Mouse (Mus musculus) ES-E14 (cell line): ENCODE measurements around the gene Slc26a1. TPM values are rescaled to one million over a fixed set of nuclear protein-coding genes. Genes with fewer than 3 reads are reported as not detected.

ENCODE experiments used
- DNase-seq: peaks from one replicate; pipeline ENCODE4 v3.0.0-alpha.2; 2013; ENCODE audit warnings: low read depth, low spot score
- H3K27ac ChIP-seq: 2 replicates; pipeline ENCODE4 v1.5.1; 2012; ENCODE audit warnings: low read depth, mild to moderate bottlenecking, low read length, moderate library complexity, mixed read lengths; ENCODE audit not compliant: poor library complexity, insufficient read depth, severe bottlenecking
- H3K36me3 ChIP-seq: 2 replicates; pipeline ENCODE4 v1.6.1; 2012; ENCODE audit warnings: mild to moderate bottlenecking, low read length, moderate library complexity, mixed read lengths; ENCODE audit not compliant: control insufficient read depth, poor library complexity, insufficient read depth, severe bottlenecking
- H3K4me1 ChIP-seq, 2 experiments: fragments of 150-350 bp in 1 of 2; sonication (generic) in 1 of 2; 2 replicates each; pipeline ENCODE4 v1.6.1; 2012; ENCODE audit warnings: low read length in 2 of 2, mild to moderate bottlenecking in 1 of 2, mixed read lengths in 1 of 2; ENCODE audit not compliant: control insufficient read depth in 2 of 2, insufficient read depth in 2 of 2, poor library complexity in 1 of 2
- H3K4me3 ChIP-seq, 2 experiments: fragments of 150-350 bp in 1 of 2; sonication (generic) in 1 of 2; 2 replicates each; pipeline ENCODE4 v1.5.1; 2012; ENCODE audit warnings: low read length in 2 of 2, low read depth in 1 of 2, mild to moderate bottlenecking in 1 of 2, mixed read lengths in 1 of 2; ENCODE audit not compliant: insufficient read depth in 1 of 2, poor library complexity in 1 of 2, severe bottlenecking in 1 of 2
- H3K9ac ChIP-seq: 2 replicates; pipeline ENCODE4 v1.6.1; 2012; ENCODE audit warnings: low read depth, mild to moderate bottlenecking, low read length, mixed read lengths; ENCODE audit not compliant: poor library complexity, insufficient read depth, severe bottlenecking
- H3K9me3 ChIP-seq: fragments of 150-350 bp; sonication (generic); 2 replicates; pipeline ENCODE4 v1.6.1; 2012; ENCODE audit warnings: low read depth, mild to moderate bottlenecking, low read length; ENCODE audit not compliant: control insufficient read depth, insufficient read depth
- CHD2 ChIP-seq: IDR thresholded peaks from 2 replicates; pipeline ENCODE4 v1.6.1; 2014; ENCODE audit warnings: mild to moderate bottlenecking, low read depth, low read length, inconsistent platforms
- HCFC1 ChIP-seq: IDR thresholded peaks from 2 replicates; pipeline ENCODE4 v1.6.1; 2012; ENCODE audit warnings: low read length, inconsistent platforms, borderline replicate concordance; ENCODE audit not compliant: insufficient read depth
- MAFK ChIP-seq: IDR thresholded peaks from 2 replicates; pipeline ENCODE4 v1.6.1; 2014; ENCODE audit warnings: mild to moderate bottlenecking, low read depth, low read length, inconsistent platforms; ENCODE audit not compliant: insufficient read depth
- ZC3H11A ChIP-seq: IDR thresholded peaks from 2 replicates; pipeline ENCODE4 v1.6.1; 2012; ENCODE audit warnings: low read depth, mild to moderate bottlenecking, inconsistent platforms, low read length, borderline replicate concordance
- ZNF384 ChIP-seq: IDR thresholded peaks from 2 replicates; pipeline ENCODE4 v1.6.1; 2012; ENCODE audit warnings: low read depth, low read length, inconsistent platforms
- in situ Hi-C, 2 experiments: fragments of 600-800 bp; cut with MboI; formaldehyde crosslinking; loops; one replicate each; pipeline ENCODE4 v1.15.1; 2025; ENCODE audit warnings: low sequenced_read_pairs in 2 of 2, inconsistent platforms in 1 of 2; ENCODE audit not compliant: unreplicated experiment in 2 of 2
- total RNA-seq: library from RNA; depleted of rRNA; stranded (reverse); fragments of 300-350 nt; gene quantifications from 2 replicates; pipeline ENCODE4 v1.2.3, GENCODE M21; 2012

Gene Slc26a1
- total RNA-seq, 1 experiment: 0.27 TPM

- in situ Hi-C loops: no loop called here
- TF ChIP-seq ZNF384 (no peak), CHD2 (no peak), ZC3H11A (no peak), HCFC1 (no peak), MAFK (no peak)
- Histone ChIP-seq H3K4me3 (no peak overlapping the region), H3K9ac (no peak overlapping the region), H3K9me3 (no peaks in the 10 kb centered on the region), H3K36me3 (peaks cover 6% of the 10 kb centered on the region; the same call in 1 of the 2 replicates), H3K27ac (no peak overlapping the region), H3K4me1 (peaks cover 0 to 2% of the 10 kb centered on the region in 2 experiments; a peak in 1 of 4 replicates)
- DNase-seq: no peak
Observed at GRCm38 (mm10) chr5:108708419-108708818, 33.0 kb upstream of the Slc26a1 start.

- Histone ChIP-seq H3K9me3 (no peaks in the 10 kb centered on the region), H3K27ac (no peak overlapping the region), H3K4me1 (peaks cover 0 to 2% of the 10 kb centered on the region in 2 experiments; a peak in 1 of 4 replicates), H3K36me3 (peaks cover 8% of the 10 kb centered on the region; the same call in 1 of the 2 replicates), H3K4me3 (no peak overlapping the region), H3K9ac (no peak overlapping the region)
- no peak for TF ChIP-seq ZC3H11A
- no peak for TF ChIP-seq ZNF384
- TF ChIP-seq MAFK: no peak
- no peak for TF ChIP-seq CHD2
- TF ChIP-seq HCFC1: no peak
- in situ Hi-C loops: no loop called here
- DNase-seq: no peak
Observed at GRCm38 (mm10) chr5:108707758-108708157, 32.4 kb upstream of the Slc26a1 start.

GRCm38 (mm10) chr5:108703754-108704626, 28.6 kb upstream of the Slc26a1 start:
- Histone ChIP-seq H3K4me1 (no peaks in the 10 kb centered on the region), H3K9me3 (no peaks in the 10 kb centered on the region), H3K9ac (no peak overlapping the region), H3K36me3 (peaks cover 8% of the 10 kb centered on the region; the same call in 1 of the 2 replicates), H3K4me3 (no peak overlapping the region), H3K27ac (no peak overlapping the region)
- no peak for DNase-seq
- in situ Hi-C loops: no loop called here
- TF ChIP-seq HCFC1: no peak
- no peak for TF ChIP-seq CHD2
- no peak for TF ChIP-seq MAFK
- TF ChIP-seq ZC3H11A: no peak
- no peak for TF ChIP-seq ZNF384

- H3K4me3 ChIP-seq: no peak overlapping the region
- no peaks in the 10 kb centered on the region for H3K4me1 ChIP-seq
- H3K36me3 ChIP-seq: peaks cover 8% of the 10 kb centered on the region; the same call in 1 of the 2 replicates
- no peak for DNase-seq
- TF ChIP-seq ZNF384 (no peak), MAFK (no peak), ZC3H11A (no peak), CHD2 (no peak), HCFC1 (no peak)
- no peak overlapping the region for H3K9ac ChIP-seq
- no peak overlapping the region for H3K27ac ChIP-seq
- no peaks in the 10 kb centered on the region for H3K9me3 ChIP-seq
- in situ Hi-C loops: no loop called here
Observed at GRCm38 (mm10) chr5:108701341-108702021, 26.1 kb upstream of the Slc26a1 start.
